Mouse (Mus musculus): Measurements from ENCODE around the gene Clk2. TPM values are rescaled to one million over a fixed set of nuclear protein-coding genes. Genes with fewer than 3 reads are reported as not detected.
A peak's percentile ranks its signal among the peaks of the same experiment; 100 is the strongest.

The Clk2 gene
- polyA plus RNA-seq, 1 experiment from 2014 or later = 18.0 TPM

DNA sequence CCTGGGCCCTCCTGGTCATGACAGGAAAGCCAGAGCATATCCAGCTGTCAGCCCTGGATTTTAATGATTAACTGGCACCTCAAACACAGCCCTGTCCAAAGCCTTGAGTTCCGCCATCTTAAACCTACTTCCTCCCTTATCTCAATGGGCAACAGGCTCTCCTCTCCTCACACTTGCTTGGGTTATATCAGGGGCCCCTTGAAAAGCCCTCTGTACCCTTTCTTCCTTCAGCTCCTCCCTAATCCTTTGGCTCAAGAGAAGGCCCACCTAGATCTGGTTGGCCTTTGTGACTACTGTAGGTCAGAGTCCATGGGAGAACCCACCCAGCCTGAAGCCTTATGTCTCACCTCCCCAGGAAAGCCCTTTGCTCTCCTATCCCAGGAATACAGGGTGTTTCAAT, 30.8 kb upstream of the Clk2 start:
- 58% methylated on average over 1 of the region's 1 CpGs for WGBS
- no peak overlapping the region for H3K4me3 ChIP-seq (ENCODE audit: low read length)
- no peaks in the 10 kb centered on the region for H3K27me3 ChIP-seq (replicated peaks; ENCODE audit: control insufficient read depth, insufficient read depth, low read length)
- H3K9me3 ChIP-seq (ENCODE audit: control insufficient read depth, low read length) = no peaks in the 10 kb centered on the region
- peak overlapping the region; percentile 19; the same call in 1 of the 2 replicates for H3K4me2 ChIP-seq (ENCODE audit: low read depth, low read length)
- peaks cover 19% of the 10 kb centered on the region for H3K4me1 ChIP-seq (ENCODE audit: control insufficient read depth, insufficient read depth, low read length)
- no peaks in the 10 kb centered on the region for H3K36me3 ChIP-seq (ENCODE audit: control insufficient read depth, insufficient read depth, low read length)
- H3K27ac ChIP-seq (ENCODE audit: low read length) = peak overlapping the region; percentile 96
- peak overlapping the region; percentile 69; the same call in 1 of the 2 replicates for H3K9ac ChIP-seq (ENCODE audit: low read depth, low read length)
- ATAC-seq = peak; percentile 81

DNA sequence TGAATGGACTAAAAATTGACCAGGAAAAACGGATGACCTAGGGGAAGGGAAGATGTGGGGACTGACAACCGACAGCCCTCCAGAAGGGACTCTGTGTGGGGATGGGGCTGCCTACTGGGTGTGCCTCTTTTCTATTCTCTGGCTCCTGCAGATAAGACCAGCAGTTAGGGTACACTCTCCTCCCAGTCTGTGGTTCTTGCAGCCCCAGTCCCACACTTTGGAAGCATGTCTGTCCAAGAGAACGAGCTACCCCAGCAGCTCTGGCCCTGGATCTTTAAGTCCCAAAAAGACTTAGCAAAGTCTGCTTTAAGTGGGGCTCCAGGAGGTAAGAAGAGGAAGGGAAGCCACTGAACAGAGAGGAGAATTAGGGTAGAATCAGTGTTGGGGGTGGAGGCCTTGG, 28.6 kb upstream of the Clk2 start, which contains the start of gene Pklr:
Pklr (plus strand) TSS at position 185 of the 400 bp plus-strand sequence.
- Histone ChIP-seq H3K36me3 (ENCODE audit: control insufficient read depth, insufficient read depth, low read length) (no peaks in the 10 kb centered on the region), H3K27me3 (replicated peaks; ENCODE audit: control insufficient read depth, insufficient read depth, low read length) (no peaks in the 10 kb centered on the region), H3K4me2 (ENCODE audit: low read depth, low read length) (peak within 1 kb of the TSS; percentile 49), H3K27ac (ENCODE audit: low read length) (peak within 1 kb of the TSS; percentile 92), H3K4me3 (ENCODE audit: low read length) (peak within 1 kb of the TSS; percentile 43), H3K9me3 (ENCODE audit: control insufficient read depth, low read length) (no peaks in the 10 kb centered on the region), H3K4me1 (ENCODE audit: control insufficient read depth, insufficient read depth, low read length) (peaks cover 22% of the 10 kb centered on the region), H3K9ac (ENCODE audit: low read depth, low read length) (peak within 1 kb of the TSS; percentile 64)
- WGBS = 48% methylated on average over 3 of the region's 3 CpGs
- no peak for ATAC-seq

DNA sequence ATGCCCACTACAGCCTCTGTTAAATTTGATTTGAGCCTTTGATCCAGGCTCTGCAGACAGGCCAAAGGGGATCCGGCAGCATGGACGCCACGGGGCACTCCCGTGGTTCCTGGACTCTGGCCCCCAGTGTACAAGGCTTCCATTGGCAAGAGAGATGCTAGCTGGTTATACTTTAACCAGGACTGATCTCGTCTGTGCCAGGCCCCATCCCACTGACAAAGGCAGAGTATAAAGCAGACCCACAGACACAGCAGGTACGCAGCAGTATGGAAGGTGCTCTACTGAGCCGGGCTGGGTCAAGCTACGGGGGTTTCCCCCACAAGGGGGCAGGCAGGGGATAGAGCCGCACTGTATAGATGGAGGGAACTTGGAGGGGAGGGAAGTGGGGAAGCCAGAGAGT, 28.2 kb upstream of the Clk2 start:
- Histone ChIP-seq H3K36me3 (ENCODE audit: control insufficient read depth, insufficient read depth, low read length) (no peaks in the 10 kb centered on the region), H3K9ac (ENCODE audit: low read depth, low read length) (peak overlapping the region; percentile 64), H3K4me2 (ENCODE audit: low read depth, low read length) (peak overlapping the region; percentile 49), H3K4me1 (ENCODE audit: control insufficient read depth, insufficient read depth, low read length) (peaks cover 22% of the 10 kb centered on the region), H3K27ac (ENCODE audit: low read length) (peak overlapping the region; percentile 92), H3K4me3 (ENCODE audit: low read length) (peak overlapping the region; percentile 43), H3K9me3 (ENCODE audit: control insufficient read depth, low read length) (no peaks in the 10 kb centered on the region), H3K27me3 (replicated peaks; ENCODE audit: control insufficient read depth, insufficient read depth, low read length) (no peaks in the 10 kb centered on the region)
- 24% methylated on average over 9 of the region's 9 CpGs for WGBS
- peak; percentile 86 for ATAC-seq

DNA sequence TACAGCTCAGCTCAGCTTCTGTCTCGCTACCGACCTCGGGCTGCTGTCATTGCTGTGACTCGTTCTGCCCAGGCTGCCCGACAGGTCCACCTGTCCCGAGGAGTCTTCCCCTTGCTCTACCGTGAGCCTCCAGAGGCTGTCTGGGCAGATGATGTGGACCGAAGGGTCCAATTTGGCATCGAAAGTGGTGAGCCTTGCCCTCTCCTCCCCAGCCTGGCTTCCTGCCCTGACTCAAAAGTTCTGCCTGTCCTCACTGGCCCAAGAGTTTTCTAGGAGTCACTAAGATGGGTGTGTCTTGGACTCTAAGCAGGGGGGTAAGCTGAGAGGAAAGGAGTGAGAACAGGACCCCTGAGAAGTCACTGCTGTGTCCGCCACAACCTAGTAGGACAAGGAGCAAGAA, 19.8 kb upstream of the Clk2 start:
- Histone ChIP-seq H3K27ac (ENCODE audit: low read length) (no peak overlapping the region), H3K4me3 (ENCODE audit: low read length) (no peak overlapping the region), H3K4me1 (ENCODE audit: control insufficient read depth, insufficient read depth, low read length) (peaks cover 6% of the 10 kb centered on the region; the same call in 1 of the 2 replicates), H3K36me3 (ENCODE audit: control insufficient read depth, insufficient read depth, low read length) (peaks cover 4% of the 10 kb centered on the region; the same call in 1 of the 2 replicates), H3K27me3 (replicated peaks; ENCODE audit: control insufficient read depth, insufficient read depth, low read length) (no peaks in the 10 kb centered on the region), H3K9me3 (ENCODE audit: control insufficient read depth, low read length) (no peaks in the 10 kb centered on the region), H3K9ac (ENCODE audit: low read depth, low read length) (no peak overlapping the region), H3K4me2 (ENCODE audit: low read depth, low read length) (no peak overlapping the region)
- no peak for ATAC-seq
- WGBS = 77% methylated on average over 10 of the region's 10 CpGs

DNA sequence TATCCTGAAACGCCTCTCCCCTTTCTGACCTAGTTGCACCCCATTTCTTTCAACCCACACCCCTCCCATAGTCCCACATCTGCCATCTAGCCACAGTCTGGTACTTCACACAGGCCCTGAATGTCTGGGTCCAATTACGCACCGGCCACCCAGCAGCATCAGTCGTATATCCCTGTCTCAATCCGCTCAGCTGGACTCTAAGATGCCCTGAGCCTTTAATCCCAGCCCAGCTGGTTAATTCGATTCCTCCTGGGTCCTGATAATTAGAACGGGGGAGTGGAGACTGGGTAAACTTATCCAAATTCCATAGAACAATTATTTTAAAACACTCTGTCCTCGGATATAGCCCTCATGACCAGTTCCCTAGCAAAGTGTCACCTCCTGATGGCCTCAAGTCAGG, 19.0 kb upstream of the Clk2 start:
- no peak for ATAC-seq
- WGBS = 63% methylated on average over 8 of the region's 8 CpGs

DNA sequence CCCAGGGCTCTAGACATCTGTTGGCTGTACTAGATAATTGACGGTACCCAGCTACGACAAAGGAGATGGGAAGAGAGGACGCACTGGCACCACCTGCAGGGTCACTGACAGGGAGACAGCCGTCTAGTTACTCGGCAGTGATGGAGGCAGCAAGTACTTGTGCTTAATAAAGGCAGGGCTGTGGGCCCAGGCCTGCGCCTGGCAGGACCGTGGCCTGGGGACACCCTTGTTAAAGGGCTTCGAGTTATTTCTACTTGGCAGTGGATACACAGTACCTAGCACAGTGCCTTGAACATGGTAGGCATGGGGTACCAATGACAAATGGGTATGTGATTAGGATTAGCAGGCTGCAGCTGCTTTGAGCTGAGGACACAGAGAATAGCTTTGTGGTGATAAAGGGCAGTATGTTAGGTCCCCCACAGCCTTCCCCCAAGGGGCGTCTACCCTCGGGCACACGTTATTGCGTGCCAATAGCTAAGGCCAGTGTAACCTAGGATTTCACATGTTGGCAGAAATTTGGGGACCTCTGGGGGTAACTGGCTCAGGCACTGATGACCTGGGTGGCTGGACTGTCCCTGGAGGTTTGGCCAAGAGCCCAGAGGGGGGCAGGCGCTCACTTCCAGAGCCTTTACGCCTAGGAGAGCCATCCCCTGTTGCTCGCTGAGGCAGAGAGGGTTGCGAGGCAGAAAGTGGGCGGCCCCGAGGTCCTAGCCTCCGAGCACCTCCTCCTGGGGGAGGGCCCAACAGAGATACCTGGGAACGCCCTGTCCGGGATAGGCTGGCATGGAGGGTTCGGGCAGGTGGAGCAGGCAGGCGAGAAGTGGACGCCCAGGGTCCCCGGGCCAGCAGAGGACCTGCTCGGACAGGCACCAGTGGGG, 17.3 kb upstream of the Clk2 start:
- H3K4me3 ChIP-seq (ENCODE audit: low read length) = peak overlapping the region; percentile 30
- 0 out of 2 replicates have a peak, but pooled peaks cover 3% of the 10 kb centered on the region for H3K4me1 ChIP-seq (ENCODE audit: control insufficient read depth, insufficient read depth, low read length)
- H3K9ac ChIP-seq (ENCODE audit: low read depth, low read length) = peak overlapping the region; percentile 54
- peak overlapping the region; percentile 40 for H3K27ac ChIP-seq (ENCODE audit: low read length)
- ATAC-seq = peak; percentile 94
- H3K27me3 ChIP-seq (replicated peaks; ENCODE audit: control insufficient read depth, insufficient read depth, low read length) = no peaks in the 10 kb centered on the region
- WGBS = 22% methylated on average over 26 of the region's 26 CpGs
- H3K4me2 ChIP-seq (ENCODE audit: low read depth, low read length) = peak overlapping the region; percentile 50
- no peaks in the 10 kb centered on the region for H3K9me3 ChIP-seq (ENCODE audit: control insufficient read depth, low read length)
- H3K36me3 ChIP-seq (ENCODE audit: control insufficient read depth, insufficient read depth, low read length) = peaks cover 4% of the 10 kb centered on the region; the same call in 1 of the 2 replicates

More for the DNA sequence above, 19.0 kb upstream of the Clk2 start:
- H3K4me2 ChIP-seq (ENCODE audit: low read depth, low read length) = no peak overlapping the region
- no peak overlapping the region for H3K4me3 ChIP-seq (ENCODE audit: low read length)
- no peaks in the 10 kb centered on the region for H3K9me3 ChIP-seq (ENCODE audit: control insufficient read depth, low read length)
- H3K36me3 ChIP-seq (ENCODE audit: control insufficient read depth, insufficient read depth, low read length) = peaks cover 4% of the 10 kb centered on the region; the same call in 1 of the 2 replicates
- H3K27ac ChIP-seq (ENCODE audit: low read length) = no peak overlapping the region
- no peak overlapping the region for H3K9ac ChIP-seq (ENCODE audit: low read depth, low read length)
- H3K4me1 ChIP-seq (ENCODE audit: control insufficient read depth, insufficient read depth, low read length) = 0 out of 2 replicates have a peak, but pooled peaks cover 3% of the 10 kb centered on the region
- no peaks in the 10 kb centered on the region for H3K27me3 ChIP-seq (replicated peaks; ENCODE audit: control insufficient read depth, insufficient read depth, low read length)

DNA sequence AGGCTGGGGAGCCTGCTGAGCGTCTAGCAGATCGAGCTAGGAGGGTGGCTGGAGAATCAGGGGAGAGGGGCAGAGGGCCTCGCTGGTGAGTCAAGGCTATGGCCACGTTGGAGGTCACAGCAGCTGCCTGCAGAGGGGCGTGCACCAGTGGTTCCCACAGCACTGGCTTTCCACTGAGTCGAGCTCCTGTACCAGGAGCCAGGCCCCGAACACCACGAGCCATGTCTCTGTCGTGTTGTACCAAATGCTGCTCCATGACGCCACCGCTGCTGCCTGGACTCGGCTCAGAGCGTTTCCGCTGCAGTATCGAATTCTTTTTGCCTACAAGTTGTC, 16.6 kb upstream of the Clk2 start:
- Histone ChIP-seq H3K4me3 (ENCODE audit: low read length) (peak overlapping the region; percentile 30), H3K27me3 (replicated peaks; ENCODE audit: control insufficient read depth, insufficient read depth, low read length) (no peaks in the 10 kb centered on the region), H3K4me2 (ENCODE audit: low read depth, low read length) (peak overlapping the region; percentile 50), H3K9ac (ENCODE audit: low read depth, low read length) (peak overlapping the region; percentile 54), H3K27ac (ENCODE audit: low read length) (peak overlapping the region; percentile 40), H3K36me3 (ENCODE audit: control insufficient read depth, insufficient read depth, low read length) (peaks cover under 1% of the 10 kb centered on the region; the same call in 1 of the 2 replicates), H3K9me3 (ENCODE audit: control insufficient read depth, low read length) (no peaks in the 10 kb centered on the region), H3K4me1 (ENCODE audit: control insufficient read depth, insufficient read depth, low read length) (0 out of 2 replicates have a peak, but pooled peaks cover 3% of the 10 kb centered on the region)
- ATAC-seq = peak; percentile 66; the same call in 1 of the 2 replicates
- WGBS = 10% methylated on average over 15 of the region's 15 CpGs

DNA sequence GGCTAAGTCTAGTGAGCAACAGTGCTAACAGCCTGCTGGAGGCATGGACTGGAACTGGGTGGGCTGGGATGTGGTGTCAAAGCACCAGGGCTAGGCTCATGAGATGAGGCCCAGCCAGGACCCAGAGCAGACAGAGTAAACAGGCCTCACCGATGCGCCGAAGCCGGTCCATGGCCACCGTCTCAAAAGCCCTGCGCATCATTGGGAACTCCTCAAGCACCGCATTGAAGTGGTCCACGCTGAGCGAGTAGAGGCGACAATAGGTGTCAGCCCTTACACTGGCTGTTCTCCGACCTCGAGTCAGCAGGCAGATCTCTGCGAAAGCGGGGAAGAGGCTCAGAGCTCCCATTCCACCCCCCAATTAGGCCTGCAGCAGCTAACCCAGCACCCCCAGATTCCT, 16.0 kb upstream of the Clk2 start:
- no peaks in the 10 kb centered on the region for H3K9me3 ChIP-seq (ENCODE audit: control insufficient read depth, low read length)
- no peaks in the 10 kb centered on the region for H3K36me3 ChIP-seq (ENCODE audit: control insufficient read depth, insufficient read depth, low read length)
- H3K4me2 ChIP-seq (ENCODE audit: low read depth, low read length) = peak overlapping the region; percentile 50; the same call in 1 of the 2 replicates
- 66% methylated on average over 14 of the region's 14 CpGs for WGBS
- ATAC-seq = no peak
- 0 out of 2 replicates have a peak, but pooled peaks cover 3% of the 10 kb centered on the region for H3K4me1 ChIP-seq (ENCODE audit: control insufficient read depth, insufficient read depth, low read length)
- H3K4me3 ChIP-seq (ENCODE audit: low read length) = no peak overlapping the region
- no peak overlapping the region for H3K27ac ChIP-seq (ENCODE audit: low read length)
- no peaks in the 10 kb centered on the region for H3K27me3 ChIP-seq (replicated peaks; ENCODE audit: control insufficient read depth, insufficient read depth, low read length)
- H3K9ac ChIP-seq (ENCODE audit: low read depth, low read length) = no peak overlapping the region

DNA sequence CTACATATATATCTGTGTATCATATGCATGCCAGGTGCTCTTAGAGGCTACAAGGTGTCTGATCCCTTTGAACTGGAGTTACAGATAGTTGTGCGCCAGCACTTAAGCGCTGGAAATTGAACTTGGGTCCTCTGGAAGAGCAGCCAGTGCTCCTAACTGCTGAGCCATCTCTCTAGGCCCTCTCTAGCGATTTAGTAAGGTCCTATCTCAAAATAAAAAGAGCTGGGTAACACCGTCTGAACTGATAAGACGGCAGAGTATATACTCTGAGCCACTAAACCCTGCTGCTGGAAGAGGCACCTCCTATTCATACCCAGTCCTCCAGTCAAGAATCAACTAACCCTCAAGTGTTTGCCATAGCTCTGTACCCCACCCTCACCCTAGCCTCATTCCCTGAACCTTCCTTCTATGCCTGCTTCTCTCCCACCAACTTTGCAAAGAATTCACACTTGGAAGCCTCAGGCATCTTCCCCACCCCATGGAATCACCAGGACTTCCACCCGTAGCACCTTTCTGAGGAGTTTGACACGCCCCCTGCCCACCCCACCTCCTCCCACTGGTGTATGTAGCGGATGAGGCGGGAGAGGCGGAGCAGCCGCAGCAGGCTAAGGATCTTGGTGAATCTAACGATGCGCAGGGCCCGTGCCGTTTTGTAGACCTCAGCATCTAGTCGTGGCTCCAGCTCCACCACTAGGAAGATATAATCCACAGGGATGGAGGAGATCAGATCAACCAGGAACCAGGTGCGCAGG, 12.3 kb upstream of the Clk2 start:
- ATAC-seq = no peak
- Histone ChIP-seq H3K4me3 (ENCODE audit: low read length) (no peak overlapping the region), H3K4me1 (ENCODE audit: control insufficient read depth, insufficient read depth, low read length) (0 out of 2 replicates have a peak, but pooled peaks cover 3% of the 10 kb centered on the region), H3K9me3 (ENCODE audit: control insufficient read depth, low read length) (no peaks in the 10 kb centered on the region), H3K27me3 (replicated peaks; ENCODE audit: control insufficient read depth, insufficient read depth, low read length) (no peaks in the 10 kb centered on the region), H3K36me3 (ENCODE audit: control insufficient read depth, insufficient read depth, low read length) (no peaks in the 10 kb centered on the region), H3K27ac (ENCODE audit: low read length) (no peak overlapping the region), H3K4me2 (ENCODE audit: low read depth, low read length) (no peak overlapping the region), H3K9ac (ENCODE audit: low read depth, low read length) (no peak overlapping the region)
- WGBS = 50% methylated on average over 17 of the region's 17 CpGs
